ENCODE assay signal across 8 mouse cellular contexts in the genomic region with DNA sequence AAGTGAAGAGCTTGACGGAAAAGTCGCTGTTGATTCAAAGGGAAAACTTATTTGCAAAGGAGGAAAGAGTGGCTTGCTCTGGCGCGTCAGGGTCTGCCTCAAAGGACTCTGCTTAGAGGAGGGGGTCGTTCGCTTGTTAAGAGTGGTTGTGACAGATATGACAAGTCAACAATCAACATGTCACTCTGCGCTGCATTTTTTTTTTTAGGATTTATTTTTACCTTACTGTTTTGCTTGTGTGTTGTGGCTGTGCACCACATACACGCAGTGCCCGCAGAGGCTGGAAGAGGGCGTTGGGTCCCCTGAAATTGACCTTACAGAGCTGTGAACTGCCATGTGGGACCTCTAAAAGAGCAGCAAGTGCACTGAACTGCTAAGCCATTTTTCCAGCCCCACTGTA. TPM values are rescaled to one million over a fixed set of nuclear protein-coding genes. Genes with fewer than 3 reads are reported as not detected.
DNase-seq lines count a peak whose midpoint lies in the region; ATAC-seq and TF ChIP-seq lines count a peak whose summit lies in the region.

No protein-coding gene starts in this region.

- H3K27me3 ChIP-seq in heart, embryonic 11.5 days (ENCODE audit: control insufficient read depth, insufficient read depth, low read length): no peaks in the 10 kb centered on the region
- H3K27me3 ChIP-seq in E14TG2a.4 (ENCODE audit: insufficient read depth, low read length): no peaks in the 10 kb centered on the region
- no peaks in the 10 kb centered on the region for H3K27me3 ChIP-seq in midbrain, postnatal 0 days (ENCODE audit: insufficient read depth, low read length)

- no peak for TF ChIP-seq CTCF in E14TG2a.4 (conservative IDR thresholded peaks at IDR 0.05; ENCODE audit: low read length)
- TF ChIP-seq CTCF in midbrain, postnatal 0 days (IDR thresholded peaks at IDR 0.05): peak; percentile 37

- WGBS in heart, embryonic 11.5 days (ENCODE audit: insufficient replicate concordance): 7% methylated on average over 10 of the region's 10 CpGs
- 2% methylated on average over 10 of the region's 10 CpGs for WGBS in midbrain, postnatal 0 days

- peak overlapping the region; percentile 85; the same call in 1 of the 2 replicates for H3K9ac ChIP-seq in heart, embryonic 11.5 days (ENCODE audit: low read depth, low read length)
- peak overlapping the region; percentile 77 for H3K9ac ChIP-seq in midbrain, postnatal 0 days (replicated peaks; ENCODE audit: low read length, poor library complexity, severe bottlenecking)

- no peak for DNase-seq in heart, adult 18-20 months
- peak; percentile 3 for DNase-seq in kidney, postnatal 14 days
- DNase-seq in midbrain, postnatal 0 days (ENCODE audit: low spot score): no peak
- DNase-seq in ovary, adult 18-20 months (ENCODE audit: low spot score): no peak
- DNase-seq in urinary bladder, adult 2 months (ENCODE audit: low spot score): no peak

- no peak overlapping the region for H3K27ac ChIP-seq in heart, embryonic 11.5 days (ENCODE audit: low read depth, low read length)
- peak overlapping the region; percentile 68 for H3K27ac ChIP-seq in midbrain, postnatal 0 days (ENCODE audit: low read depth, low read length)

- H3K36me3 ChIP-seq in heart, embryonic 11.5 days (ENCODE audit: control insufficient read depth, insufficient read depth, low read length): peaks cover 9% of the 10 kb centered on the region
- H3K36me3 ChIP-seq in E14TG2a.4 (ENCODE audit: insufficient read depth, low read length): peaks cover 53% of the 10 kb centered on the region
- peaks cover 23% of the 10 kb centered on the region for H3K36me3 ChIP-seq in midbrain, postnatal 0 days (ENCODE audit: insufficient read depth, low read length)

- H3K4me3 ChIP-seq in heart, embryonic 11.5 days (ENCODE audit: low read depth, low read length): peak overlapping the region; percentile 89
- peak overlapping the region; percentile 98 for H3K4me3 ChIP-seq in E14TG2a.4 (replicated peaks; ENCODE audit: low read length)
- peak overlapping the region; percentile 85 for H3K4me3 ChIP-seq in midbrain, postnatal 0 days (ENCODE audit: low read depth, low read length)

- ATAC-seq in heart, embryonic 11.5 days (replicated peaks; ENCODE audit: insufficient number of reproducible peaks, low FRiP score, low TSS enrichment): 0 out of 2 replicates have a peak, but pooled peaks have one; percentile 43
- 0 out of 2 replicates have a peak, but pooled peaks have one; percentile 61 for ATAC-seq in erythroblast, adult 5-6 weeks (replicated peaks; ENCODE audit: low FRiP score, poor library complexity, severe bottlenecking)
- ATAC-seq in midbrain, postnatal 0 days (ENCODE audit: low FRiP score): peak; percentile 51; the same call in 1 of the 2 replicates

- peaks cover 8% of the 10 kb centered on the region for H3K4me1 ChIP-seq in heart, embryonic 11.5 days (ENCODE audit: control insufficient read depth, insufficient read depth, low read length)
- H3K4me1 ChIP-seq in E14TG2a.4 (replicated peaks; ENCODE audit: low read depth, low read length): peaks cover 31% of the 10 kb centered on the region
- peaks cover 8% of the 10 kb centered on the region for H3K4me1 ChIP-seq in midbrain, postnatal 0 days (ENCODE audit: insufficient read depth, low read length)

- H3K4me2 ChIP-seq in heart, embryonic 11.5 days: peak overlapping the region; percentile 81
- H3K4me2 ChIP-seq in midbrain, postnatal 0 days (ENCODE audit: low read depth, low read length, poor library complexity, severe bottlenecking): peak overlapping the region; percentile 74

- no peaks in the 10 kb centered on the region for H3K9me3 ChIP-seq in heart, embryonic 11.5 days (replicated peaks; ENCODE audit: control insufficient read depth, low read length)
- H3K9me3 ChIP-seq in E14TG2a.4 (ENCODE audit: low read length): peaks cover 14% of the 10 kb centered on the region
- H3K9me3 ChIP-seq in midbrain, postnatal 0 days (ENCODE audit: low read length): 0 out of 2 replicates have a peak, but pooled peaks cover 6% of the 10 kb centered on the region

RNA-seq across cellular contexts. Expression of gene Mrps25, which starts 0.3 kb away (rescaled TPM):
- 79.6 and 84.8 TPM in 2 replicates for polyA plus RNA-seq in heart, embryonic 11.5 days (2014; fragmentation: Nextera tagmentation; extraction: Ambion mirVana)
- total RNA-seq in heart, adult 18-20 months (2021): 10 to 100 TPM; 77.8 to 91.9 TPM
- 3.3 and 10.9 TPM in 2 replicates for total RNA-seq in erythroblast, adult 5-6 weeks (2015; ENCODE audit: low replicate concordance)
- total RNA-seq in erythroblast, adult 5-6 weeks (2017; ENCODE audit: low replicate concordance): 12.4 and 12.8 TPM in 2 replicates
- total RNA-seq in midbrain, postnatal 0 days (2014; rRNA removed): 16.8 and 23.4 TPM in 2 replicates
- 52.0 and 60.8 TPM in 2 replicates for polyA plus RNA-seq in midbrain, postnatal 0 days (2015; fragmentation: Nextera tagmentation; extraction: Ambion mirVana)
- 31.2 and 34.1 TPM in 2 replicates for polyA plus RNA-seq in urinary bladder, adult 2 months (2012; rRNA removed)

RNA-seq across cellular contexts. Expression of gene Rbsn, which starts 30.5 kb away (rescaled TPM):
- 10.7 and 12.3 TPM in 2 replicates for polyA plus RNA-seq in heart, embryonic 11.5 days (2014; fragmentation: Nextera tagmentation; extraction: Ambion mirVana)
- total RNA-seq in heart, adult 18-20 months (2021): 10 to 100 TPM; 12.4 to 13.3 TPM
- 4.6 and 8.1 TPM in 2 replicates for total RNA-seq in erythroblast, adult 5-6 weeks (2015; ENCODE audit: low replicate concordance)
- 4.6 and 8.9 TPM in 2 replicates for total RNA-seq in erythroblast, adult 5-6 weeks (2017; ENCODE audit: low replicate concordance)
- 25.4 and 52.6 TPM in 2 replicates for total RNA-seq in midbrain, postnatal 0 days (2014; rRNA removed)
- polyA plus RNA-seq in midbrain, postnatal 0 days (2015; fragmentation: Nextera tagmentation; extraction: Ambion mirVana): 31.0 and 31.7 TPM in 2 replicates
- 11.5 and 13.9 TPM in 2 replicates for polyA plus RNA-seq in urinary bladder, adult 2 months (2012; rRNA removed)
